Mouse (Mus musculus): ENCODE results near the gene Zfp92.
"Not testable (repeated sequence)": the region's sequence is repeated elsewhere in the genome, so short reads cannot be mapped to it uniquely, and the experiment has no call there.

Gene Zfp92

DNA sequence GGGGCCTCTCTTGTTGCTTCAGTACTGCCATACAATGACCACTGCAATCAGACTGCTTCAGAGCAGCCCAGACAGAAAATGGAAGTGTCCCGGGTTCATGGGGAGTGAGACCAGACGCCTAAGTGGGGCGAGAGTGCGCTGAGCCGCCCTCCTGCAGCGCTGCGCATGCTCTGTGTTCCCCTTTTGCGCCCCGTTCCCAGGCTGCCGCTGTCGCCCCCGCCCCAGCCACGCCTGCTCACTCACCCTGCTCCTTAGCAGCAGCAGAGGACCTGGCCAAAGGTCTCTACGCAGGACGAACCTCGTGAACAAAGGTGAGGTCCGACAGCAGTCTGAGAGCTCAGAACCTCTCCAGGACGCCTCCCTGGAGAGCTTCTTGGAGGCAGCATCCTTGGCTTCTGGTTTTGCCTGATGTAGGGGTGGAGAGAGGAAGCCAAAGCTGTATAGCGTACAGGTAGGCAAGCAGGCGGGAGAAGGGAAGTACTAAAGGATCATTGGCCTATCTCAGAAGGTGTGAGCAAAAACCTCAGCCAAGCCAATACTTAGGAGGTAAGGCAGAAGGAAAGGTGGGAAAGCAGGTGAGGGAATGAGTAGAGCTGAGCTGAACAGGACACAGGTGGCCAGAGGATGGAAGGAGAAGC, at the start of gene Zfp92:
TSS of gene Zfp92 (plus strand) at position 217 of the 638 bp plus-strand sequence.
- ChIA-PET CTCF (interaction anchor here in 3 of 4 experiments (0.5 to 1.3 kb wide), 3 partner anchors 83 to 837 kb away, joined by 3 to 4 read pairs (median 3); no protein-coding TSS in a partner anchor), POLR2A (interaction anchor here in 2 of 4 experiments (0.7 to 1.5 kb wide), 3 partner anchors 9 to 357 kb away, joined by 3 to 12 read pairs (median 3); no protein-coding TSS in a partner anchor)

DNA sequence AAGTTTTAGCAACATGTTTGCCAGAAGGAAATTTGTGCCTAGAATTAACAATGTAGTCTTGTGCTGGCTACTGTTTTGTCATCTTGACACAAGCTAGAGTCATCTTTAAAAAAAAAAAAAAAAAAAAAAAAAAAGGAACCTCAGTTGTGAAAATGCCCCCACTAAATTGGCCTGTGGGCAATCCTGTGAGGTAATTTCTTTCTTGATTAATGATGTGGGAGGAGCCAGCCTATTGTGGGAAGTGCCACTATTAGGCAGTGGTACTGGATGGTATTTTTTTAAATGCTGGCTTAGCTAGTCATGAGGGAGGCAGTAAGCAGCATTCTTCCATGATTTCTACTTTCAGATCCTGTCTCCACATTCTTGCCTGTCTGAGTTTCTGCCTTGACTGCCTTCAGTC, 47.6 kb upstream of the Zfp92 start:
- ChIA-PET POLR2A (interaction anchor here in 1 of 4 experiments (0.7 kb wide), 1 partner anchor 891 kb away, joined by 3 read pairs; the partner anchor contains the start of gene Emd), CTCF (no interaction called here)

DNA sequence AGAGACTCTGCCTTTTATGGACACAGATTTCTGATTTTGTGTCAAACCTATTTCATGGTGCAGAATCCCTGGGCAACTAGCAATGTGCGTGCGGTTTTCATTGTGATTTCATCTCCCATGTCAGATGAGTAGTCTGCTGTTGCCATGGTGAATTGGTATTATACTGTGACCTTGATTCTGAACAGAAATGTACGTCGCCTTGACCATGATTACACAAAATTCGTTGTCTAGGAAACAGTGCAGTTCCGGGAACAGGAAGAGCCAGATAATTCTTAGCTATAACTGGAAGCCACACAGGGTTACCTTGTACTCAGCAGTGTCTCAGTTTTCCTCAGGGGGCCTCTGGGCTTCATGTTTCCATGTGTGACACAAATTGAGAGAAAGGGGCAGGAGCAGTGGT, 26.5 kb upstream of the Zfp92 start:
- CTCF ChIA-PET = no interaction called here
- POLR2A ChIA-PET = no interaction called here

DNA sequence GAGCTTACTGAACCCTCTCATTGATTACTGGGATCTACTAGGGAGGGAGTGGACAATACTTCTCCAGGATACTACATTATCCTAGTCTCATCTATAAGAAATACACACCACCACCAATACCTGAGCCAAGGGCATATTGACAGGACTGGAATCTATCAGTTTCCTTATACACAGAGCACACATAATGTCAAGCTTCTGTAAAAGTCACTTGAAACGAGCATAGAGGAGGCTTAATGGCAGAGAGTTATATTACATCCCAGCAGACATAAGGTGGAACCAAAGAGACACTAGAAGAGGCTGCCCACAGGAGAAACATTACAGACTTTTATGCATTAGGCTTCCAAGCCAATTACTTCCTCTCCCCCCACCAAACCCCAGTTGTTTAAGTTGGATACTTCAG, 26.0 kb upstream of the Zfp92 start:
- ChIA-PET POLR2A (no interaction called here), CTCF (no interaction called here)

DNA sequence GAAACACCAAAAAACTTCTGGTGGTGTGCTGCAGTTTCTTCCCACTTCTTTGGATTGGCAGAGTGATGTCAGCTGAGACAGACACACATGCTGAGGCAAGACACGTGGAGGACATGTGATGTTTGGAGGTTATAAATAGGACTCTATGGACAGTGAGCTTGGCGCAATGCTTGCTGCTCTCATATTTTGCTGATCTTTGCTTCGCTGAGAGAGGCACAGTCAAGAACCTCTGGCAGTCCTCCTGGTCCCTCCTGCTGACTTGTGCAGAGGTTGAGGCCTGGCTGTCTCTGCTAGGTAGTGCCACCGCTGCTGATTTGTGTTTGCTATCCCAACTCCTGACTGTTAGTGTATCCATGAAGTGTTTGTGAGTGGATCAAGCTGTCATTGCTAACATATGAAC, 19.4 kb upstream of the Zfp92 start:
- ChIA-PET CTCF (no interaction called here), POLR2A (no interaction called here)

DNA sequence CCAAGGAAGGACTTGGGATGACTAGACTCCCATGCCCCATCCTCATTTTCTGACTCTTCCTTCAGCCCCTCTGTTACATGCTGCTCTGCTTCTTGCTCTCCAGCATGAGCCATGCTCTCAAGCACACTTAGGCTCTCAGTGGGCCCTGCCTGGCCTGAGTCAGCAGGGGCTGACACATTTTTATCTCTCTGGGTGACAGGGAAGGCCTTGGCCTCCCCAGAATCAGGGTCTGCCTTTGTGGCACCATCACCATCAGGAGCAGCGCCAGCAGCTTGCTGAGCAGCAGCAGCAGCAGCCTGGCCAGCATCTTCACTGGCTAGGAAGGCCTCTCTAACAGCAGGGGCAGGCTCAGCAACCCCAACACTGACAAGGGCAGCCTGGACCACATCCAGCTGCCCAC, 14.4 kb upstream of the Zfp92 start:
- ChIA-PET POLR2A (no interaction called here), CTCF (no interaction called here)

DNA sequence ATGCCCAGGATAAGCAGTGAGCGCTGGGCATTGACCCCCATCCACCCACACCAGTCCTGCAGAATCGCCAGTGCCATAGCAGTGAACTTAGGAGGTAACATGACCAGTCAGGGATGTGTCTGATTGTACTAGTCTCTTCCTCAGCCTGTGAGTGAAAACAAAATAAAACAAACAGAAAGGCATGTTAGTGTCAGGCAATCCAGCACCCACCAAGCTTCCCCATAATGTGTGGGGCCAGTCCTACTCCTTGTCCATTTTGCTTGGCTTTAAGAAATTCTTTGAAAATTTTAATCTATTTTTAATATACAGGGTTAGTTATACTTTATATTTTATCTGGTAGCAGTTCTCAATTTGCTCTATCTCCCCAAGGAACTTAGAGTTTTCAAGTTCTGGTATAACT, 12.3 kb upstream of the Zfp92 start, which contains the start of gene Gm18336:
TSS of gene Gm18336 (minus strand) at position 101 of the 400 bp plus-strand sequence.
- CTCF ChIA-PET = interaction anchor here in 1 of 4 experiments (0.5 kb wide), 1 partner anchor 255 kb away, joined by 3 read pairs; no protein-coding TSS in a partner anchor
- POLR2A ChIA-PET = not testable (repeated sequence)

DNA sequence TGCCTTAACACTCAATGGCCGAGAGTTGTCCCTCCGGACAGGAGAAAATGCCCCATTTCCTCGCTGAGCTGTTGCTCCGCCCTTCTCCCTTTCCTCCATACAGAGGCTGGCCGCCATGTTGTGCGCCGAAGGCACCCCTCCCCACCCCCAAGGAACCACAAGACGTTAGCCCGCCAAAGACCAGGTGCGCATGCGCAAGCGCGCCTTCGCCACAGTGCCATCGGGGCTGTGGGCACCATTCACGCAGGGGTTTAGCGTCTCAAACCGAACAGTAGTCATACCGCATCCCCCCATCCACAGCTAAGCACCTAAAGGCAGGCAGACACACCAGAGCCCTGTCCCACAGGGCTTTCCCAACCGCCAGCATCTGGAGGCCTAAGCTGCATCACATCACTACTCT, 9.9 kb upstream of the Zfp92 start:
- ChIA-PET CTCF (interaction anchor here in 1 of 4 experiments (1.4 kb wide), 1 partner anchor 347 kb away, joined by 5 read pairs; no protein-coding TSS in a partner anchor), POLR2A (interaction anchor here in 3 of 4 experiments (0.5 to 2.6 kb wide), 17 partner anchors 8 to 414 kb away, joined by 3 to 12 read pairs (median 4); partner anchors contain the start of genes Dusp9 (in 1 of the 3), F8a (in 1 of the 3), Haus7 (in 1 of the 3) and Zfp185 (in 1 of the 3))

DNA sequence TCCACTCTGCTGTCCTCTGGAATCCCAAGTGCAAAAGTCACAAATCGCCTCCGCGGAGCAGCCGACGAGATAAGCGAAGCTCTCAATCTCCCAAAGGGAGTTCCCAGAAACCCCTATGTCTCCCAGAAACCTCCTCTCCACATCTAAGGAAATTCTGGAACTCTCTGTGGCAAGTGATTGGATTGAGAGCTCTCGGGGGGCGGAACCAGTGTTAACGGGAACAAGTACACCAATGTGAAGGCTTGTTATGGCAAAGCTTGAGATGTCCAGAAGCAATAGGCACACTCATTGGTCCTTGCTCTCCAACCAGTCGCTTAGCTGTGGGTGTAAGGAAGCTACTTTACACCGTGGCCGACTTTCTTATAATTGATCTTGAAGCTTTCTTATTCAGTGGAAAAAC, 9.3 kb upstream of the Zfp92 start:
- ChIA-PET POLR2A (interaction anchor here in 2 of 4 experiments (0.7 to 2.6 kb wide), 18 partner anchors 8 to 684 kb away, joined by 3 to 12 read pairs (median 4); partner anchors contain the start of genes Dusp9 (in 1 of the 2), F8a (in 1 of the 2), Haus7 (in 1 of the 2) and Xlr3a (in 1 of the 2)), CTCF (interaction anchor here in 2 of 4 experiments (1.1 to 1.4 kb wide), 2 partner anchors 348 kb away, joined by 3 to 5 read pairs; no protein-coding TSS in a partner anchor)

DNA sequence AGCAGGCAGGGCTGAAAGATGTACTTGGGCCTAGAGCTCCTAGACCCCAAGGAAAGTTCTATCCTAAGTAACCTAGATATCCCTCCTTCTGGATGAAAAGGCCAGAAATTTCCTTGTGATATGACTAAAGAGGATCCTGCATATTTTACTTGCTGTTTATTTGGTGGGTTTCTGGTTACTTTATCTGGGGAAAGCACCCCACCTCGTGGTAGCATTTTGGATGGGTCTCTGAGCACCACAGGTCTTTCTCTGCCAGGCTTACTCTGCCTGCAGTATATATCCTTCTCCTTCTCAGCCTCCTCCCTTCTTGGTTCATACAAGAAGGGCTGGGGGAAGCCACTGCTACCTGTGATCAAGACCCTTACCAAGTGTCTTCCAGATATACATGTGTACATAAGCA, 1.9 kb downstream of the Zfp92 start:
- ChIA-PET CTCF (no interaction called here), POLR2A (no interaction called here)

DNA sequence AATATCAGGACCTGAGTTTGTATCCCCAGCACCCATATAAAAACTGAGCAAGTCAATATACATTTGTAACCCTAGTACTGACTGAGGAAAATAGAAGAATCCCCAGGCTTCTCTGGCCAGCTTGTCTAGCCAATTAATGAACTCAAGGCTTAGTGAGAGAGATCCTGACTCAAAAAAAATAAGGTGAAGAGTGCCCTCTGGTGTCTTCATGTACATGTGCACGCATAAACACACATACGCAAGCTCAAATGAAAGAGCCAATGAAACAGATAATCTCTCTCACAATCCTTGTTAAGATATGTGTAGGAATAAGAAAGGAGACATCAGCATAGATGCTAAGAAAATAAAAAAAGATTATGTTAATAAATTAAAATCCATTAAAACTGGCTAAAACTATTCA, 19.1 kb downstream of the Zfp92 start:
- ChIA-PET CTCF (interaction anchor here in 3 of 4 experiments (0.8 to 3.6 kb wide), 10 partner anchors 8 to 438 kb away, joined by 3 to 17 read pairs (median 6); partner anchors contain the start of genes F8a (in 1 of the 3) and Haus7 (in 1 of the 3)), POLR2A (interaction anchor here in 3 of 4 experiments (0.8 to 1.7 kb wide), 5 partner anchors 201 to 422 kb away, joined by 3 to 8 read pairs (median 3); partner anchors contain the start of gene F8a (in 1 of the 3))

DNA sequence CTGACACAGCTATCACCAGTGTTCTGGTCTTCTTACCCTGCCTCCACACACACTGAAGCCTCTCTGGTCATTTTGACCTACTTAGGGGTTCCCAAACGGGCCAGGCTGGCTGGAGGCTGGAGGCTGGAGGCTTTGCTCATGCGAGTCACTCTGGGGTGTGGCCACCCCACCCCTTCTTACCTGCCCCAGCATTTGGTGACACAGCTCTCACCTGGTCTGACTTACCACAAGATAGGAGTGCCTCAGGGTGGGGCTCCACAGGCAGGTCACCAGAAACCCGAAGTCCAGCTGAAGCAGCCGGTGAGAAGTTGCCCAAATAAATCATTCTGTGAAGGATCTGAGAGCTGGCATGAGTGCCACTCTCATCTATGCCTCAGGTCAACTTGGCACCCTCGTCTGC, 22.0 kb downstream of the Zfp92 start:
- CTCF ChIA-PET = interaction anchor here in 1 of 4 experiments (1.3 kb wide), 1 partner anchor 425 kb away, joined by 5 read pairs; no protein-coding TSS in a partner anchor
- POLR2A ChIA-PET = interaction anchor here in 2 of 4 experiments (0.5 to 1.7 kb wide), 4 partner anchors 11 to 379 kb away, joined by 3 to 5 read pairs (median 3); no protein-coding TSS in a partner anchor

DNA sequence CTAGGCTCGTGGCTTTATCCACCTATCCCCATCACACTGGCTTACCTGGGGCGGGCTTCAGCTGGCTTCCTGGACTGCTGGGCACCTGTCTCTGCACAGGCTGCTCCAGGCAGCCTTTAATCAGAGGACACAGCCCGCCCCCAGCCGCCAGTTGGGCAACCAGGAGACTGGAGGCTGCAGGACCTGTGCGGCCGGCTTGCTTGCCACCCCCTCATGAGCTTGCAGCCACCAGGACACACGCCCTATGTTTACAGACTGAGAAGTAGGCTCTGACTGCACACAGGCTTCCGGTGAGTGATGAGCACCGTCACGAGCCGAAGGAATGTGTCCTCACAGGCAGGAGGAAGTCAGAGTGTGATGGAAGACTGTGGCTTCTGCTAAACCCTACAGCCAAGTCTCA, 24.4 kb downstream of the Zfp92 start, which contains the start of gene Trex2:
TSS of gene Trex2 (minus strand) at position 93 of the 400 bp plus-strand sequence.
- POLR2A ChIA-PET = interaction anchor here in 2 of 4 experiments (1.3 to 1.5 kb wide), 2 partner anchors 12 to 369 kb away, joined by 3 read pairs; no protein-coding TSS in a partner anchor

DNA sequence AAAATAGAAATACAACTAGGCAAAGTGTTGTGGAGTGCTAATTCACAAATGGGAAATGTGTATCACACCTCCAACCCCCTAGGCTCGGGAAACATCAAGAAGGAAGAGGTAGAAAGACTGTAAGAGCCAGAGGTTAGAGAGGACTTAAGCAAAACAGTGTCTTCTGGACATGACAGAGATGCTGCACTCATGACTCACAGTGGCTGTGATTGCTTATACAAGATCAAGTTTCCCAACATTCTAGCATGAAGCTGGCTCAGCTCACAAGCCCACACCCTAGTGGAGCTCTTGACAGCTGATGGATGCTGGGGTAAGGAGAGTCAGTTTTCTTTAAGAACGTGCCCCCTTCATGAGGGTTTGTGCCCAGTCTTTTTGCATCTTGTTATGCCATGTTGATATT, 30.5 kb downstream of the Zfp92 start:
- POLR2A ChIA-PET = no interaction called here
- CTCF ChIA-PET = no interaction called here

More for the DNA sequence above, 24.4 kb downstream of the Zfp92 start, which contains the start of gene Trex2:
- CTCF ChIA-PET = interaction anchor here in 1 of 4 experiments (0.6 kb wide), 1 partner anchor 17 kb away, joined by 3 read pairs; no protein-coding TSS in a partner anchor

DNA sequence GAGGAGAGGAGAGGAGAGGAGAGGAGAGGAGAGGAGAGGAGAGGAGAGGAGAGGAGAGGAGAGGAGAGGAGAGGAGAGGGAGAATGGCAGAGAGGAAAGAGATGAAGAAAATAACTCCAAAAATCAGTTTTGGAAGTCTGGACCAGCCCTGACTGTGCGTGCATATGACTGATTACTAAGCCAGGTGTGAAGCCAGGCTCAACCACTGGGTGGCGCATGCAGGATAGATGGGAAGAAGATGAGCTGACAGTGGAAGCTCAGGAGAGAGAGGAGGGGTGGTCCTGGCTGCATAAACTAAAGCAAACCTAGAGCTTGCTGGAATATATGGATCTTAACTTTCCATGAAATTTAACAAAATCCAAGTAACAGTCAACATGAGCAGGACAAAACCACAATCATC, 41.1 kb downstream of the Zfp92 start:
- ChIA-PET CTCF (interaction anchor here (0.6 to 2.2 kb wide), 13 partner anchors 17 to 444 kb away, joined by 3 to 14 read pairs (median 4); partner anchors contain the start of gene Trex2 (in 1 of the 4)), POLR2A (interaction anchor here in 3 of 4 experiments (0.7 to 1.3 kb wide), 3 partner anchors 17 to 223 kb away, joined by 3 to 4 read pairs (median 3); no protein-coding TSS in a partner anchor)

DNA sequence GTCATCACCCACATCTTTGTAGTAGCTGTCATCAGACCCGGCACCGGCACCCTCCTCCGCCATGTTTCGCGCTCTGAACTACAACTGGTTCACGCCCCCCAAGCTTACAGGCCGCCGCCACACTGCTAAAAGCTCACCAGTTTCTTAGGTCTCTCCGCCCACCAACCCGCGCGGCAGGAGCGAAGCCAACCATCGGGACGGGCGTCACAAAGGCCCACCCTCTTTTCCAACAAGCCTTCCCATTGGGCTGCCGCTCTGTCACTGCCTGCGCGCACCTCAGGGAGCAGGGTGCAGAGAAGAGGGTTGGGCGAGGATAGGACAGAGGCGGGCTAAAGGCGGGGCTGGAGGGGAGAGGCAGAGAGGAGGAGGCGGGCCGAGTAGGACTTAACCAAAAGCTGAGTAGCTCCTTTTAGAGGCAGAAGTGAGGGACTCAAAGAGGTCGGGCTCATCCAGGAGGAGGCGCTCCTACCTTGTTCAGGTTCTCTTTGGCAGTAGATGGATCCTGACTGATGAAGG, 48.0 kb downstream of the Zfp92 start, which contains the start of gene Haus7:
TSS of gene Haus7 (minus strand) at position 168 of the 516 bp plus-strand sequence.
- CTCF ChIA-PET = interaction anchor here (0.6 to 1.6 kb wide), 33 partner anchors 12 to 997 kb away, joined by 3 to 46 read pairs (median 4); partner anchors contain the start of genes Dusp9 (in 1 of the 4), Flna (in 1 of the 4) and Pnck (in 1 of the 4)
- POLR2A ChIA-PET = interaction anchor here in 3 of 4 experiments (0.6 to 2.4 kb wide), 47 partner anchors 9 to 1966 kb away, joined by 3 to 14 read pairs (median 4); partner anchors contain the start of genes Bcap31 (in 2 of the 3), Renbp (in 2 of the 3), Abcd1 (in 1 of the 3) and Atp2b3 (in 1 of the 3)

DNA sequence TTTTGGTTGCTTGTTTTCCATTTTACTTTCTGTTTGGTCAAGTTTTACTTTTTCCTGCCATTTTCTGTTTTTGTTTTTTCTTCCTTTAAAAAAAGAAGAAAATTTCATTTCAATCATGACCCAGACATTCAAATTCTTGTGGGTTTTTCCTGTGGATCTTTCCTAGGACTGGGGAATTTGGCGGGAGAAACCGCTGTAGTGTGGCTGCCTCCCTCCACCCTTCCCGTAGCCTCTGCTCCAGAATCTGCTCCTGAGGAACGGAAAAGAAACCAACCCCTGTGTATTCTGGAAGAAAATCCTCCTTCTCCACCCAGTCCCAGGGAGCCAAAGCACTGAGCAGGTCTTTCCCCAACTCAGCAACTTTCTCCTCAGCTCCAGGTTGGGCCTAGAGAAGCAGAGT, 49.9 kb downstream of the Zfp92 start:
- CTCF ChIA-PET = interaction anchor here in 1 of 4 experiments (0.8 kb wide), 1 partner anchor 33 kb away, joined by 3 read pairs; no protein-coding TSS in a partner anchor
- POLR2A ChIA-PET = no interaction called here

DNA sequence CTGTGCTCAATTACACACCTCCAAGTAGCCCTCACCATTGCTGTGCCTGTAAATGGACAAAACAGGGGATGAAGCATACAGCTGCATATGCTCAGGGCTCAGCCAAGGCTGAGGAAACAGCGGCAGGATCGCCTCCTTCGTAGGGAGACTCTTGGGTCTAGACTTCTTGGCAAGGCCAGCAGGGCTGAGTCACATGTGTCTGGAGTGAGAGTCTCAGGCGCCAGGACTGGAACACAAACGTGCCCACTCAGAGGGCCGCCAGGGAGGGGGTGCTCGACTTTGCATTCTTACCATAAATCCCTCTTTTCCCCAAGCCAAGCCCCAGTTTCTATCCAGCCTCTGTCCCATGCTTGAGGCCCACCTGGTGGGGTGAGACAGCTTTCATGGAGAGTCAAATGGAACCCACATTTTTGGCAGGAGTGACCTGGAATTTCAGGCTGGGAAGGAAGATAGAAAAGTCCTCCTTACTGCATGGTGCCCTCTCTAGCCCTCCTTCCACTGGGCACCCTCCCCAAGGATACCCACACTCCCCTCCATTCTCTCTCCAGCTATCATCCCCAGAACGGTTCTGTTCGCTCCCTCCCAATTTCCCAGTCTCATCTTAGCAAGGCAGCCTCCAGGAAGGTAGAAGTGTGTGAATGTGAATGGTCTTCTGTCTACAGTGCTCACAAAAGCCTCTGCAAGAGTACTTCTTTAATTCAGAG, 54.7 kb downstream of the Zfp92 start:
- ChIA-PET CTCF (no interaction called here), POLR2A (interaction anchor here in 1 of 4 experiments (0.7 kb wide), 1 partner anchor 9 kb away, joined by 5 read pairs; no protein-coding TSS in a partner anchor)
